Comparison of ENCODE assay signal across 20 mouse cellular contexts in the genomic region with DNA sequence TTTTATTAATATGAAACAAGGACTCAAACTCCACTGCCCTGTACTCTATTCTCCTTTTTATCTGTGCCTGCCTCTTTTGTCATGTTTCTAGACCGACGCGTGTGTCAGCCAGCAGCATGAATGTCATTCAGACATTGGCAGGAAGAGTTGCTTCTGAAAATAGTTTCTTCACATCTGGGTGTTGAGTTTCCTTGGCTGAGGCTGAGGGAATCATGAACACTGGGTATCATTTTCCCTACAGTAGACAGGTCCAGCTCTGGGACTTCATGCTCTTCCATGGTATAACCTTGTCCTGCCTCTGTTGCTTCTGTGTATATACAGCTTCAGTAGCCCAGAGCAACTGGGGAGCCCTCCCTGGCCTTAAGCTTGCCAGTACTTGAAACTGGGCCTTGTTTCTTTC.
DNase-seq lines count a peak whose midpoint lies in the region; ATAC-seq and TF ChIP-seq lines count a peak whose summit lies in the region.
"Had no signal": no experiment of that assay in that cellular context is flagged by ENCODE, and none has a peak within 500 bp of the region (broad histone marks: within the 10 kb centered on the region; RNA-seq: fewer than 3 reads in every experiment).

No protein-coding gene starts in this region.

- DNase-seq in embryonic facial prominence, embryonic 10.5 days (ENCODE audit: low spot score): no peak
- no peak for DNase-seq in layer of hippocampus, adult 2 months (ENCODE audit: low spot score in 2 of 2)
- DNase-seq in layer of hippocampus, adult 18-20 months (ENCODE audit: low spot score in 2 of 2): no peak
- DNase-seq in c-Kit-positive CD71-positive TER-119-positive erythroid progenitor cells, embryonic 14.5 days (ENCODE audit: low spot score): no peak
- DNase-seq: cerebellum, adult 11 months; cerebellum, postnatal 14 days; forebrain, postnatal 0 days; kidney, adult 8-10 months; kidney, postnatal 25 days; lung, postnatal 10 days; midbrain, embryonic 14.5 days; right cerebral cortex, adult 18-20 months had no signal

- no peak for TF ChIP-seq CTCF in layer of hippocampus, adult 2 months (conservative IDR thresholded peaks at IDR 0.05)

- H3K9me3 ChIP-seq in embryonic facial prominence, embryonic 12.5 days: no peaks in the 10 kb centered on the region
- no peaks in the 10 kb centered on the region for H3K9me3 ChIP-seq in embryonic facial prominence, embryonic 10.5 days
- no peaks in the 10 kb centered on the region for H3K9me3 ChIP-seq in heart, embryonic 16.5 days (replicated peaks; ENCODE audit: control insufficient read depth, low read length)
- H3K9me3 ChIP-seq: limb, embryonic 15.5 days had no signal

- H3K9ac ChIP-seq in embryonic facial prominence, embryonic 12.5 days: no peak overlapping the region
- peak overlapping the region; percentile 31 for H3K9ac ChIP-seq in heart, embryonic 16.5 days (ENCODE audit: low read length)
- H3K9ac ChIP-seq: forebrain, postnatal 0 days; limb, embryonic 15.5 days had no signal

- H3K27me3 ChIP-seq in embryonic facial prominence, embryonic 12.5 days: no peaks in the 10 kb centered on the region
- H3K27me3 ChIP-seq in embryonic facial prominence, embryonic 10.5 days (replicated peaks; ENCODE audit: low read depth, poor library complexity, severe bottlenecking): no peaks in the 10 kb centered on the region
- no peaks in the 10 kb centered on the region for H3K27me3 ChIP-seq in heart, embryonic 16.5 days (ENCODE audit: control insufficient read depth, insufficient read depth, low read length)
- H3K27me3 ChIP-seq: limb, embryonic 15.5 days had no signal

- no peak for ATAC-seq in embryonic facial prominence, embryonic 12.5 days (ENCODE audit: insufficient number of reproducible peaks, insufficient read depth, low FRiP score, low TSS enrichment)
- ATAC-seq in heart, embryonic 16.5 days (replicated peaks; ENCODE audit: extremely low read depth, insufficient read depth, low FRiP score): peak; percentile 90
- ATAC-seq in monocyte, adult 5-6 weeks (replicated peaks; ENCODE audit: insufficient number of reproducible peaks, low FRiP score, low TSS enrichment, poor library complexity, severe bottlenecking): no peak
- ATAC-seq in activated CD4-positive, CD25-positive, alpha-beta regulatory T cell, adult 4 months: no peak
- ATAC-seq: CD4-positive, CD25-positive, alpha-beta regulatory T cell, adult 4 months; forebrain, postnatal 0 days had no signal

- 66% methylated on average over 3 of the region's 3 CpGs for WGBS in embryonic facial prominence, embryonic 12.5 days
- WGBS in embryonic facial prominence, embryonic 10.5 days: 88% methylated on average over 3 of the region's 3 CpGs
- 15% methylated on average over 3 of the region's 3 CpGs for WGBS in heart, embryonic 16.5 days

- H3K27ac ChIP-seq in embryonic facial prominence, embryonic 12.5 days: peak overlapping the region; percentile 31; the same call in 1 of the 2 replicates
- H3K27ac ChIP-seq in embryonic facial prominence, embryonic 10.5 days (replicated peaks): no peak overlapping the region
- 0 out of 2 replicates have a peak overlapping the region, but pooled peaks have one; percentile 1 for H3K27ac ChIP-seq in layer of hippocampus, adult 2 months
- peak overlapping the region; percentile 91 for H3K27ac ChIP-seq in heart, embryonic 16.5 days (ENCODE audit: low read length)
- H3K27ac ChIP-seq: limb, embryonic 15.5 days had no signal

- H3K36me3 ChIP-seq in embryonic facial prominence, embryonic 12.5 days: no peaks in the 10 kb centered on the region
- no peaks in the 10 kb centered on the region for H3K36me3 ChIP-seq in embryonic facial prominence, embryonic 10.5 days (replicated peaks)
- no peaks in the 10 kb centered on the region for H3K36me3 ChIP-seq in heart, embryonic 16.5 days (ENCODE audit: control insufficient read depth, insufficient read depth)
- H3K36me3 ChIP-seq: G1E; limb, embryonic 15.5 days had no signal

- H3K4me3 ChIP-seq in embryonic facial prominence, embryonic 12.5 days: no peak overlapping the region
- no peak overlapping the region for H3K4me3 ChIP-seq in embryonic facial prominence, embryonic 10.5 days
- H3K4me3 ChIP-seq in layer of hippocampus, adult 2 months: no peak overlapping the region
- no peak overlapping the region for H3K4me3 ChIP-seq in heart, embryonic 16.5 days (ENCODE audit: low read length)
- H3K4me3 ChIP-seq: erythroblast, embryonic 14.5 days; limb, embryonic 15.5 days had no signal

- H3K4me1 ChIP-seq in embryonic facial prominence, embryonic 12.5 days: peaks cover 41% of the 10 kb centered on the region
- peaks cover 55% of the 10 kb centered on the region for H3K4me1 ChIP-seq in embryonic facial prominence, embryonic 10.5 days
- H3K4me1 ChIP-seq in heart, embryonic 16.5 days (ENCODE audit: control insufficient read depth, insufficient read depth, low read length): peaks cover 48% of the 10 kb centered on the region

- no peak overlapping the region for H3K4me2 ChIP-seq in embryonic facial prominence, embryonic 12.5 days (replicated peaks)
- H3K4me2 ChIP-seq in heart, embryonic 16.5 days (ENCODE audit: low read depth, low read length): 0 out of 2 replicates have a peak overlapping the region, but pooled peaks have one; percentile 9
- H3K4me2 ChIP-seq: limb, embryonic 15.5 days had no signal
